Comparison of ENCODE assay signal across 8 mouse cellular contexts in the genomic region with DNA sequence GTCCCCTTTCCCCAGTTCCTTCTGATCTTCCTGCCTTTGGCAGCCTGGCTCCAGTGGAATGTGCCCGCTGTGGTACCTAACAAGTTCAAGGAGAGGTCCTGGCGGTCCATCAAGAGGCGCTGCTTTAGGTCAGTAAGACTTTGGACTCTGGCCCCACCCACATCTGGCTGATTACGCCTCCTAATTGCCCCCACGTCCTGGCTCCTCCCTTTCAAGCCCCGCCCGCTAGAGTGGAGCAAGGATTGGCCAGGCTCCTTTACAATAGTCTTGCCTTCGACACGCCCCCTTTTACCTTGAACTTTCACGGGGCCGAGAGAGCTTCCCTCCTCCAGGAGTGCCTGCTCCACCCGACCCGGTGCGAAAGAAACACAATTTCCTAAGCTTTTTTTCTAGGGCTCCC. TPM values are rescaled to one million over a fixed set of nuclear protein-coding genes. Genes with fewer than 3 reads are reported as not detected.
DNase-seq lines count a peak whose midpoint lies in the region; ATAC-seq lines count a peak whose summit lies in the region.

No protein-coding gene starts in this region.

- intact Hi-C loops in left cerebral cortex, postnatal 36 days (cut with DNase I) = loop anchor here (10.0 kb wide), 1 partner anchor 96 kb away; a partner anchor contains a TSS

- no peaks in the 10 kb centered on the region for H3K9me3 ChIP-seq in hindbrain, embryonic 12.5 days (replicated peaks)
- no peaks in the 10 kb centered on the region for H3K9me3 ChIP-seq in hindbrain, embryonic 13.5 days
- H3K9me3 ChIP-seq in kidney, embryonic 14.5 days (ENCODE audit: control insufficient read depth, low read length) = no peaks in the 10 kb centered on the region
- H3K9me3 ChIP-seq in lung, embryonic 16.5 days (ENCODE audit: control insufficient read depth, low read length) = no peaks in the 10 kb centered on the region

- DNase-seq in embryo, embryonic 9.5 days (ENCODE audit: extremely low spot score) = peak; percentile 61
- no peak for DNase-seq in left cerebral cortex, postnatal 36 days (ENCODE audit: low spot score in 2 of 2)
- DNase-seq in left cerebral cortex, adult 18-20 months (ENCODE audit: low spot score in 2 of 2) = no peak
- no peak for DNase-seq in spleen, postnatal 14 days (ENCODE audit: low spot score in 2 of 2)

- H3K4me2 ChIP-seq in hindbrain, embryonic 12.5 days (replicated peaks) = peak overlapping the region; percentile 17; the same call in 1 of the 2 replicates
- H3K4me2 ChIP-seq in hindbrain, embryonic 13.5 days = no peak overlapping the region; the same call in 1 of the 2 replicates
- H3K4me2 ChIP-seq in kidney, embryonic 14.5 days (replicated peaks; ENCODE audit: low read depth, low read length) = peak overlapping the region; percentile 75; the same call in 1 of the 2 replicates
- H3K4me2 ChIP-seq in lung, embryonic 16.5 days (ENCODE audit: low read depth, low read length) = peak overlapping the region; percentile 82

- no peak overlapping the region for H3K27ac ChIP-seq in hindbrain, embryonic 12.5 days
- H3K27ac ChIP-seq in hindbrain, embryonic 13.5 days = no peak overlapping the region
- H3K27ac ChIP-seq in kidney, embryonic 14.5 days (ENCODE audit: low read depth, low read length) = no peak overlapping the region
- peak overlapping the region; percentile 71 for H3K27ac ChIP-seq in lung, embryonic 16.5 days (ENCODE audit: low read length)

- no peak overlapping the region for H3K4me3 ChIP-seq in hindbrain, embryonic 12.5 days
- H3K4me3 ChIP-seq in hindbrain, embryonic 13.5 days = no peak overlapping the region
- no peak overlapping the region for H3K4me3 ChIP-seq in kidney, embryonic 14.5 days (ENCODE audit: low read length)
- peak overlapping the region; percentile 57 for H3K4me3 ChIP-seq in lung, embryonic 16.5 days (ENCODE audit: low read length)

- no peak for ATAC-seq in hindbrain, embryonic 12.5 days (ENCODE audit: low FRiP score)
- no peak for ATAC-seq in hindbrain, embryonic 13.5 days (ENCODE audit: low FRiP score)
- ATAC-seq in kidney, embryonic 14.5 days (ENCODE audit: low FRiP score, low TSS enrichment) = 0 out of 2 replicates have a peak, but pooled peaks have one; percentile 29
- peak; percentile 37 for ATAC-seq in lung, embryonic 16.5 days (ENCODE audit: low read depth)

- WGBS in hindbrain, embryonic 12.5 days = 2% methylated on average over 14 of the region's 14 CpGs
- WGBS in hindbrain, embryonic 13.5 days = 3% methylated on average over 14 of the region's 14 CpGs
- under 1% methylated on average over 14 of the region's 14 CpGs for whole genome bisulfite sequencing in kidney, embryonic 14.5 days
- 2% methylated on average over 14 of the region's 14 CpGs for WGBS in lung, embryonic 16.5 days

- H3K4me1 ChIP-seq in hindbrain, embryonic 12.5 days = peaks cover 50% of the 10 kb centered on the region
- peaks cover 54% of the 10 kb centered on the region for H3K4me1 ChIP-seq in hindbrain, embryonic 13.5 days (replicated peaks)
- peaks cover 35% of the 10 kb centered on the region for H3K4me1 ChIP-seq in kidney, embryonic 14.5 days (ENCODE audit: control insufficient read depth, insufficient read depth, low read length)
- peaks cover 51% of the 10 kb centered on the region for H3K4me1 ChIP-seq in lung, embryonic 16.5 days (replicated peaks; ENCODE audit: control insufficient read depth, insufficient read depth, low read length)

- no peaks in the 10 kb centered on the region for H3K36me3 ChIP-seq in hindbrain, embryonic 12.5 days
- H3K36me3 ChIP-seq in hindbrain, embryonic 13.5 days = no peaks in the 10 kb centered on the region
- no peaks in the 10 kb centered on the region for H3K36me3 ChIP-seq in kidney, embryonic 14.5 days (ENCODE audit: control insufficient read depth, insufficient read depth, low read length)
- H3K36me3 ChIP-seq in lung, embryonic 16.5 days (ENCODE audit: control insufficient read depth, insufficient read depth, low read length) = no peaks in the 10 kb centered on the region

- H3K9ac ChIP-seq in hindbrain, embryonic 12.5 days = no peak overlapping the region
- no peak overlapping the region for H3K9ac ChIP-seq in hindbrain, embryonic 13.5 days
- H3K9ac ChIP-seq in kidney, embryonic 14.5 days (ENCODE audit: low read depth, low read length) = no peak overlapping the region
- 0 out of 2 replicates have a peak overlapping the region, but pooled peaks have one; percentile 5 for H3K9ac ChIP-seq in lung, embryonic 16.5 days (ENCODE audit: low read length)

- peaks cover 92% of the 10 kb centered on the region for H3K27me3 ChIP-seq in hindbrain, embryonic 12.5 days
- peaks cover 96% of the 10 kb centered on the region for H3K27me3 ChIP-seq in hindbrain, embryonic 13.5 days
- H3K27me3 ChIP-seq in kidney, embryonic 14.5 days (ENCODE audit: control insufficient read depth, insufficient read depth, low read length) = peaks cover 35% of the 10 kb centered on the region; the same call in 1 of the 2 replicates
- H3K27me3 ChIP-seq in lung, embryonic 16.5 days (ENCODE audit: control insufficient read depth, insufficient read depth, low read depth, low read length) = peaks cover 13% of the 10 kb centered on the region; the same call in 1 of the 2 replicates

RNA-seq across cellular contexts. Expression of a gene that starts 1.3 kb away (rescaled TPM):
- 6.1 and 10.9 TPM in 2 replicates for polyA plus RNA-seq in hindbrain, embryonic 12.5 days (2016; fragmentation: Nextera tagmentation; extraction: Ambion mirVana)
- polyA plus RNA-seq in hindbrain, embryonic 13.5 days (2015; fragmentation: Nextera tagmentation; extraction: Ambion mirVana) = 1.4 TPM in 2 replicates
- polyA plus RNA-seq in kidney, embryonic 14.5 days (2014; fragmentation: Nextera tagmentation; extraction: Ambion mirVana) = 6.8 and 7.4 TPM in 2 replicates
- 17.7 and 18.0 TPM in 2 replicates for polyA plus RNA-seq in lung, embryonic 16.5 days (2015; fragmentation: Nextera tagmentation; extraction: Ambion mirVana)
- total RNA-seq in left cerebral cortex, postnatal 36 days (2021) = 10 to 100 TPM; 14.6 to 15.3 TPM
- 10 to 100 TPM; 17.9 to 21.2 TPM for total RNA-seq in left cerebral cortex, adult 18-20 months (2021)

RNA-seq across cellular contexts. Expression of a gene that starts 26.9 kb away (rescaled TPM):
- polyA plus RNA-seq in hindbrain, embryonic 12.5 days (2016; fragmentation: Nextera tagmentation; extraction: Ambion mirVana) = 5.8 and 5.9 TPM in 2 replicates
- 8.1 and 8.5 TPM in 2 replicates for polyA plus RNA-seq in hindbrain, embryonic 13.5 days (2015; fragmentation: Nextera tagmentation; extraction: Ambion mirVana)
- polyA plus RNA-seq in kidney, embryonic 14.5 days (2014; fragmentation: Nextera tagmentation; extraction: Ambion mirVana) = 3.6 and 5.0 TPM in 2 replicates
- polyA plus RNA-seq in lung, embryonic 16.5 days (2015; fragmentation: Nextera tagmentation; extraction: Ambion mirVana) = 5.2 and 7.0 TPM in 2 replicates
- total RNA-seq in left cerebral cortex, postnatal 36 days (2021) = 1 to 10 TPM; 3.2 to 3.3 TPM
- 1 to 10 TPM; 3.6 to 4.3 TPM for total RNA-seq in left cerebral cortex, adult 18-20 months (2021)

Comparison
In these comparisons a context has a peak if more than half of its experiments do, and no peak if none do; other contexts are left out.
1. ATAC-seq: peak in kidney, embryonic 14.5 days (single experiment) and lung, embryonic 16.5 days (single experiment); none in hindbrain, embryonic 12.5 days (single experiment) and hindbrain, embryonic 13.5 days (single experiment).